Mouse (Mus musculus) kidney, adult 2 months (tissue): Measurements from ENCODE around the gene Sbk2. TPM values are rescaled to one million over a fixed set of nuclear protein-coding genes. Genes with fewer than 3 reads are reported as not detected.

Experiments used
- DNase-seq: peaks from one replicate; pipeline ENCODE4 v3.0.0; 2021
- H3K27ac ChIP-seq: fragments of 200-500 bp; 2 replicates; pipeline ENCODE4 v1.5.1; 2012; ENCODE audit warnings: low read depth, low read length, control low read depth, inconsistent platforms; ENCODE audit not compliant: insufficient read depth
- H3K27me3 ChIP-seq: fragments of 200-500 bp; replicated peaks from 2 replicates; pipeline ENCODE4 v1.6.1; 2012; ENCODE audit warnings: mild to moderate bottlenecking, moderate library complexity, low read length, inconsistent platforms; ENCODE audit not compliant: control insufficient read depth, insufficient read depth
- H3K36me3 ChIP-seq: fragments of 200-500 bp; 2 replicates; pipeline ENCODE4 v1.6.1; 2012; ENCODE audit warnings: mild to moderate bottlenecking, moderate library complexity, low read length, inconsistent platforms; ENCODE audit not compliant: control insufficient read depth, insufficient read depth
- H3K4me1 ChIP-seq: fragments of 200-500 bp; 2 replicates; pipeline ENCODE4 v1.6.1; 2011; ENCODE audit warnings: low read length; ENCODE audit not compliant: control insufficient read depth, insufficient read depth
- H3K4me3 ChIP-seq: fragments of 200-500 bp; 2 replicates; pipeline ENCODE4 v1.5.1; 2011; ENCODE audit warnings: mild to moderate bottlenecking, low read depth, low read length, control low read depth; ENCODE audit not compliant: insufficient read depth
- CTCF ChIP-seq: fragments of 200-500 bp; conservative IDR thresholded peaks from 2 replicates; pipeline ENCODE4 v1.5.1; 2011; ENCODE audit warnings: low read depth, mild to moderate bottlenecking, control low read depth, low read length, moderate library complexity, mixed read lengths; ENCODE audit not compliant: insufficient read depth, insufficient read length
- POLR2A ChIP-seq: fragments of 200-500 bp; IDR thresholded peaks from one replicate; pipeline ENCODE4 v1.6.1; 2011; ENCODE audit warnings: low read depth, low read length, control low read depth
- WGBS: fragments of 180-500 bp; shearing (Covaris S2); methylation state at CpG from one replicate; pipeline ENCODE4 v1.1.7; 2018; 5-methylcytosine and 5-hydroxymethylcytosine counted together
- polyA plus RNA-seq: library from polyadenylated mRNA; depleted of rRNA; stranded (reverse); fragments of >200 nt; gene quantifications from 2 replicates; pipeline ENCODE4 v1.2.3, GENCODE M21; 2012

The Sbk2 gene
- polyA plus RNA-seq, 1 experiment: 1.6 TPM

GRCm38 (mm10) chr7:4921824-4922482, 42.3 kb downstream of the Sbk2 start, which contains the start of gene Nat14:
Gene Nat14, plus strand, starts transcription at chr7:4922028.
- H3K4me1 ChIP-seq: peaks cover 13% of the 10 kb centered on the region; the same call in 1 of the 2 replicates
- H3K36me3 ChIP-seq: no peaks in the 10 kb centered on the region; the same call in 1 of the 2 replicates
- DNase-seq: no peak
- H3K27ac ChIP-seq: no peak within 1 kb of the TSS
- H3K27me3 ChIP-seq: no peaks in the 10 kb centered on the region
- no peak for TF ChIP-seq CTCF
- no peak for TF ChIP-seq POLR2A
- WGBS: 30% methylated on average over 8 of the region's 8 CpGs
- H3K4me3 ChIP-seq: peak within 1 kb of the TSS; percentile 39

- H3K4me1 ChIP-seq: peaks cover 19% of the 10 kb centered on the region
- H3K27me3 ChIP-seq: no peaks in the 10 kb centered on the region
- WGBS: 65% methylated on average over 23 of the region's 23 CpGs
- H3K36me3 ChIP-seq: no peaks in the 10 kb centered on the region; the same call in 1 of the 2 replicates
- no peak overlapping the region for H3K4me3 ChIP-seq
- TF ChIP-seq CTCF (no peak), POLR2A (no peak)
- DNase-seq: no peak
- no peak overlapping the region for H3K27ac ChIP-seq
Observed at GRCm38 (mm10) chr7:4920976-4921823, 43.0 kb downstream of the Sbk2 start.

- TF ChIP-seq CTCF (no peak), POLR2A (no peak)
- Histone ChIP-seq H3K27ac (no peak overlapping the region), H3K4me3 (no peak overlapping the region), H3K36me3 (no peaks in the 10 kb centered on the region; the same call in 1 of the 2 replicates), H3K27me3 (no peaks in the 10 kb centered on the region), H3K4me1 (peaks cover 24% of the 10 kb centered on the region)
- no peak for DNase-seq
- 93% methylated on average over 19 of the region's 19 CpGs for WGBS
Observed at GRCm38 (mm10) chr7:4920496-4920895, 43.7 kb downstream of the Sbk2 start.

- H3K36me3 ChIP-seq: no peaks in the 10 kb centered on the region; the same call in 1 of the 2 replicates
- 91% methylated on average over 21 of the region's 21 CpGs for WGBS
- DNase-seq: no peak
Observed at GRCm38 (mm10) chr7:4919971-4920370, 44.2 kb downstream of the Sbk2 start.

GRCm38 (mm10) chr7:4919096-4919495, 45.1 kb downstream of the Sbk2 start:
- no peaks in the 10 kb centered on the region for H3K27me3 ChIP-seq
- no peak overlapping the region for H3K4me3 ChIP-seq
- DNase-seq: no peak
- WGBS: 89% methylated on average over 20 of the region's 21 CpGs
- H3K4me1 ChIP-seq: peaks cover 28% of the 10 kb centered on the region
- H3K27ac ChIP-seq: no peak overlapping the region
- H3K36me3 ChIP-seq: no peaks in the 10 kb centered on the region; the same call in 1 of the 2 replicates
- TF ChIP-seq CTCF (no peak), POLR2A (no peak)

More at GRCm38 (mm10) chr7:4919971-4920370, 44.2 kb downstream of the Sbk2 start:
- peaks cover 24% of the 10 kb centered on the region for H3K4me1 ChIP-seq
- H3K4me3 ChIP-seq: no peak overlapping the region
- H3K27me3 ChIP-seq: no peaks in the 10 kb centered on the region
- TF ChIP-seq POLR2A: no peak
- TF ChIP-seq CTCF: no peak
- H3K27ac ChIP-seq: no peak overlapping the region

GRCm38 (mm10) chr7:4918681-4919080, 45.5 kb downstream of the Sbk2 start:
- Histone ChIP-seq H3K4me3 (no peak overlapping the region), H3K27me3 (no peaks in the 10 kb centered on the region), H3K4me1 (peaks cover 25% of the 10 kb centered on the region), H3K27ac (no peak overlapping the region), H3K36me3 (no peaks in the 10 kb centered on the region; the same call in 1 of the 2 replicates)
- WGBS: 92% methylated on average over 15 of the region's 15 CpGs
- no peak for DNase-seq
- no peak for TF ChIP-seq POLR2A
- no peak for TF ChIP-seq CTCF

GRCm38 (mm10) chr7:4917494-4917893, 46.7 kb downstream of the Sbk2 start:
- no peak for TF ChIP-seq POLR2A
- TF ChIP-seq CTCF: no peak
- Histone ChIP-seq H3K27me3 (no peaks in the 10 kb centered on the region), H3K4me3 (no peak overlapping the region), H3K27ac (no peak overlapping the region), H3K4me1 (peaks cover 16% of the 10 kb centered on the region), H3K36me3 (no peaks in the 10 kb centered on the region; the same call in 1 of the 2 replicates)
- WGBS: 90% methylated on average over 2 of the region's 2 CpGs
- no peak for DNase-seq
